Mouse (Mus musculus) cortical plate, adult 2 months (tissue): ENCODE data around the gene Gng12.

Source experiments
- CTCF ChIP-seq: fragments of 200-500 bp; IDR thresholded peaks from 2 replicates; pipeline ENCODE4 v1.5.1; 2011; ENCODE audit warnings: mild to moderate bottlenecking, control low read depth, low read length; ENCODE audit not compliant: insufficient read depth; ENCODE audit errors: extremely low read depth
- POLR2A ChIP-seq: fragments of 200-500 bp; IDR thresholded peaks from 2 replicates; pipeline ENCODE4 v1.6.1; 2011; ENCODE audit warnings: mild to moderate bottlenecking, low read length, control low read depth; ENCODE audit not compliant: insufficient read depth; ENCODE audit errors: extremely low read depth

- no peak for TF ChIP-seq CTCF
- TF ChIP-seq POLR2A: no peak
Observed at GRCm38 (mm10) chr6:67013949-67014678, 117.9 kb downstream of the Gng12 start.
